Mouse (Mus musculus) neural tube, embryonic 11.5 days (tissue): Measurements from ENCODE around the gene Clcn6. TPM values are rescaled to one million over a fixed set of nuclear protein-coding genes. Genes with fewer than 3 reads are reported as not detected.

ENCODE experiments used
- ATAC-seq: fragments of 200-750 bp; cut with Nextera tagmentation; 2 replicates; pipeline ENCODE4 v1.8.0; 2017; ENCODE audit warnings: moderate number of reproducible peaks, mild to moderate bottlenecking, moderate TSS enrichment, moderate library complexity; ENCODE audit not compliant: insufficient read depth, low FRiP score, low TSS enrichment
- DNase-seq: peaks from one replicate; pipeline ENCODE4 v3.0.0-alpha.2; 2015; ENCODE audit warnings: low spot score
- H3K27ac ChIP-seq: fragments of 300-500 bp; sonication (generic); 2 replicates; pipeline ENCODE4 v1.5.1; 2014; ENCODE audit warnings: low read depth, mild to moderate bottlenecking, low read length
- H3K27me3 ChIP-seq: fragments of 300-500 bp; sonication (generic); 2 replicates; pipeline ENCODE4 v1.6.1; 2014; ENCODE audit warnings: mild to moderate bottlenecking, low read length, mixed read lengths; ENCODE audit not compliant: control insufficient read depth, insufficient read depth
- H3K36me3 ChIP-seq: fragments of 300-500 bp; sonication (generic); 2 replicates; pipeline ENCODE4 v1.6.1; 2014; ENCODE audit warnings: mild to moderate bottlenecking, low read length, moderate library complexity, mixed read lengths; ENCODE audit not compliant: control insufficient read depth, insufficient read depth
- H3K4me1 ChIP-seq: fragments of 300-500 bp; sonication (generic); 2 replicates; pipeline ENCODE4 v1.6.1; 2014; ENCODE audit warnings: low read length, mixed read lengths; ENCODE audit not compliant: control insufficient read depth, insufficient read depth
- H3K4me2 ChIP-seq: fragments of 300-500 bp; sonication (generic); 2 replicates; pipeline ENCODE4 v1.6.1; 2014; ENCODE audit warnings: low read depth, mild to moderate bottlenecking, moderate library complexity
- H3K4me3 ChIP-seq: fragments of 300-500 bp; sonication (generic); 2 replicates; pipeline ENCODE4 v1.5.1; 2014; ENCODE audit warnings: low read depth, low read length
- H3K9ac ChIP-seq: fragments of 300-500 bp; sonication (generic); 2 replicates; pipeline ENCODE4 v1.6.1; 2014; ENCODE audit warnings: mild to moderate bottlenecking, low read length
- H3K9me3 ChIP-seq: fragments of 300-500 bp; sonication (generic); 2 replicates; pipeline ENCODE4 v1.6.1; 2016; ENCODE audit warnings: low read length; ENCODE audit not compliant: control insufficient read depth
- WGBS: fragments of 180-500 bp; shearing (Covaris S2); extraction: QIAGEN DNeasy Blood & Tissue Kit; methylation state at CpG from one replicate; pipeline ENCODE4 v1.1.7; 2014; 5-methylcytosine and 5-hydroxymethylcytosine counted together
- polyA plus RNA-seq: library from polyadenylated mRNA; unstranded; fragments of >200 nt; fragmentation: Nextera tagmentation; extraction: Ambion mirVana; gene quantifications from 2 replicates; pipeline ENCODE4 v1.2.1, GENCODE M21; 2014

The Clcn6 gene
- polyA plus RNA-seq, 1 experiment from 2014 or later, result 24.2 TPM

GRCm38 (mm10) chr4:148082257-148083044, 43.8 kb upstream of the Clcn6 start:
- Histone ChIP-seq H3K36me3 (no peaks in the 10 kb centered on the region), H3K4me2 (no peak overlapping the region), H3K9ac (no peak overlapping the region), H3K4me1 (peaks cover 13% of the 10 kb centered on the region; the same call in 1 of the 2 replicates), H3K4me3 (no peak overlapping the region), H3K27me3 (no peaks in the 10 kb centered on the region), H3K27ac (no peak overlapping the region), H3K9me3 (no peaks in the 10 kb centered on the region)
- DNase-seq (peak; percentile 67), ATAC-seq (no peak)
- 55% methylated on average over 12 of the region's 12 CpGs for WGBS

- H3K9me3 ChIP-seq, result no peaks in the 10 kb centered on the region
Measured at GRCm38 (mm10) chr4:148081201-148081600, 42.6 kb upstream of the Clcn6 start.

GRCm38 (mm10) chr4:148080597-148080973, 42.0 kb upstream of the Clcn6 start:
- no peak overlapping the region for H3K4me3 ChIP-seq
- no peaks in the 10 kb centered on the region for H3K9me3 ChIP-seq
- H3K27me3 ChIP-seq, result no peaks in the 10 kb centered on the region
- 92% methylated on average over 1 of the region's 1 CpGs for WGBS
- DNase-seq, result no peak
- peaks cover 5% of the 10 kb centered on the region; the same call in 1 of the 2 replicates for H3K4me1 ChIP-seq
- ATAC-seq, result no peak
- H3K36me3 ChIP-seq, result no peaks in the 10 kb centered on the region
- no peak overlapping the region for H3K27ac ChIP-seq
- no peak overlapping the region for H3K4me2 ChIP-seq
- no peak overlapping the region for H3K9ac ChIP-seq

More at GRCm38 (mm10) chr4:148081201-148081600, 42.6 kb upstream of the Clcn6 start:
- no peaks in the 10 kb centered on the region for H3K27me3 ChIP-seq
- H3K4me3 ChIP-seq, result no peak overlapping the region
- ATAC-seq (no peak), DNase-seq (no peak)
- H3K9ac ChIP-seq, result no peak overlapping the region
- H3K4me2 ChIP-seq, result no peak overlapping the region
- H3K36me3 ChIP-seq, result no peaks in the 10 kb centered on the region
- H3K27ac ChIP-seq, result no peak overlapping the region
- WGBS, result 94% methylated on average over 10 of the region's 10 CpGs
- H3K4me1 ChIP-seq, result peaks cover 8% of the 10 kb centered on the region; the same call in 1 of the 2 replicates

GRCm38 (mm10) chr4:148079944-148080596, 41.4 kb upstream of the Clcn6 start:
- H3K27ac ChIP-seq, result no peak overlapping the region
- ATAC-seq, result no peak
- 83% methylated on average over 8 of the region's 8 CpGs for WGBS

GRCm38 (mm10) chr4:148079212-148079611, 40.6 kb upstream of the Clcn6 start:
- ATAC-seq (no peak), DNase-seq (no peak)
- WGBS, result 69% methylated on average over 6 of the region's 6 CpGs
- no peak overlapping the region for H3K9ac ChIP-seq
- no peak overlapping the region for H3K4me2 ChIP-seq
- no peaks in the 10 kb centered on the region for H3K36me3 ChIP-seq
- H3K4me3 ChIP-seq, result no peak overlapping the region
- H3K4me1 ChIP-seq, result peaks cover 2% of the 10 kb centered on the region; the same call in 1 of the 2 replicates
- H3K27ac ChIP-seq, result no peak overlapping the region
- H3K27me3 ChIP-seq, result no peaks in the 10 kb centered on the region
- no peaks in the 10 kb centered on the region for H3K9me3 ChIP-seq

More at GRCm38 (mm10) chr4:148079944-148080596, 41.4 kb upstream of the Clcn6 start:
- H3K9ac ChIP-seq, result no peak overlapping the region
- no peaks in the 10 kb centered on the region for H3K36me3 ChIP-seq
- H3K4me2 ChIP-seq, result no peak overlapping the region
- H3K9me3 ChIP-seq, result no peaks in the 10 kb centered on the region
- no peak overlapping the region for H3K4me3 ChIP-seq
- no peaks in the 10 kb centered on the region for H3K27me3 ChIP-seq
- H3K4me1 ChIP-seq, result peaks cover 5% of the 10 kb centered on the region; the same call in 1 of the 2 replicates
- no peak for DNase-seq

GRCm38 (mm10) chr4:148075881-148076280, 37.3 kb upstream of the Clcn6 start:
- Histone ChIP-seq H3K9ac (no peak overlapping the region), H3K4me1 (no peaks in the 10 kb centered on the region), H3K4me3 (no peak overlapping the region), H3K4me2 (no peak overlapping the region), H3K9me3 (no peaks in the 10 kb centered on the region), H3K36me3 (no peaks in the 10 kb centered on the region), H3K27me3 (no peaks in the 10 kb centered on the region), H3K27ac (no peak overlapping the region)
- no peak for ATAC-seq
- DNase-seq, result no peak
- WGBS, result 90% methylated on average over 6 of the region's 6 CpGs

- DNase-seq (peak; percentile 70), ATAC-seq (0 out of 2 replicates have a peak, but pooled peaks have one; percentile 42)
- H3K27me3 ChIP-seq, result no peaks in the 10 kb centered on the region
- peak overlapping the region; percentile 51 for H3K4me2 ChIP-seq
- H3K4me3 ChIP-seq, result peak overlapping the region; percentile 18; the same call in 1 of the 2 replicates
- no peaks in the 10 kb centered on the region for H3K9me3 ChIP-seq
- WGBS, result 40% methylated on average over 21 of the region's 21 CpGs
- H3K27ac ChIP-seq, result no peak overlapping the region
- no peaks in the 10 kb centered on the region for H3K4me1 ChIP-seq
- no peaks in the 10 kb centered on the region for H3K36me3 ChIP-seq
- peak overlapping the region; percentile 37 for H3K9ac ChIP-seq
Measured at GRCm38 (mm10) chr4:148075259-148075658, 36.6 kb upstream of the Clcn6 start.

GRCm38 (mm10) chr4:148074521-148075189, 36.0 kb upstream of the Clcn6 start:
- H3K9me3 ChIP-seq, result no peaks in the 10 kb centered on the region
- WGBS, result 57% methylated on average over 17 of the region's 17 CpGs
- no peaks in the 10 kb centered on the region for H3K27me3 ChIP-seq
- peak overlapping the region; percentile 18; the same call in 1 of the 2 replicates for H3K4me3 ChIP-seq
- H3K9ac ChIP-seq, result peak overlapping the region; percentile 37
- H3K4me2 ChIP-seq, result peak overlapping the region; percentile 51
- no peak overlapping the region for H3K27ac ChIP-seq
- DNase-seq (no peak), ATAC-seq (no peak; the same call in 1 of the 2 replicates)
- H3K4me1 ChIP-seq, result no peaks in the 10 kb centered on the region
- no peaks in the 10 kb centered on the region for H3K36me3 ChIP-seq
